Mouse (Mus musculus) cortical plate, adult 2 months (tissue): ENCODE results near the gene Asns. TPM values are rescaled to one million over a fixed set of nuclear protein-coding genes. Genes with fewer than 3 reads are reported as not detected.
A peak's percentile ranks its signal among the peaks of the same experiment; 100 is the strongest.

Experiments used
- H3K27ac ChIP-seq: fragments of 200-500 bp; 2 replicates; pipeline ENCODE4 v1.5.1; 2012; ENCODE audit warnings: low read length, control low read depth, inconsistent platforms; ENCODE audit not compliant: insufficient read depth
- H3K4me1 ChIP-seq: fragments of 200-500 bp; 2 replicates; pipeline ENCODE4 v1.6.1; 2011; ENCODE audit warnings: low read length; ENCODE audit not compliant: control insufficient read depth, insufficient read depth
- H3K4me3 ChIP-seq: fragments of 200-500 bp; 2 replicates; pipeline ENCODE4 v1.5.1; 2011; ENCODE audit warnings: mild to moderate bottlenecking, low read length, control low read depth; ENCODE audit not compliant: insufficient read depth
- CTCF ChIP-seq: fragments of 200-500 bp; IDR thresholded peaks from 2 replicates; pipeline ENCODE4 v1.5.1; 2011; ENCODE audit warnings: mild to moderate bottlenecking, control low read depth, low read length; ENCODE audit not compliant: insufficient read depth; ENCODE audit errors: extremely low read depth
- POLR2A ChIP-seq: fragments of 200-500 bp; IDR thresholded peaks from 2 replicates; pipeline ENCODE4 v1.6.1; 2011; ENCODE audit warnings: mild to moderate bottlenecking, low read length, control low read depth; ENCODE audit not compliant: insufficient read depth; ENCODE audit errors: extremely low read depth
- polyA plus RNA-seq: library from polyadenylated mRNA; depleted of rRNA; stranded (reverse); fragments of >200 nt; gene quantifications from 2 replicates; pipeline ENCODE4 v1.2.3, GENCODE M21; 2012

The Asns gene
- polyA plus RNA-seq, 1 experiment: 88.9 TPM

GRCm38 (mm10) chr6:7711837-7712330 lies 18.8 kb upstream of the Asns start:
- Histone ChIP-seq H3K4me1 (no peaks in the 10 kb centered on the region), H3K4me3 (no peak overlapping the region), H3K27ac (no peak overlapping the region)
- TF ChIP-seq CTCF (no peak), POLR2A (no peak)

- no peaks in the 10 kb centered on the region for H3K4me1 ChIP-seq
- TF ChIP-seq POLR2A (no peak), CTCF (no peak)
- no peak overlapping the region for H3K4me3 ChIP-seq
- H3K27ac ChIP-seq: no peak overlapping the region
These were observed 15.2 kb upstream of the Asns start for GRCm38 (mm10) chr6:7708246-7708645.

GRCm38 (mm10) chr6:7706796-7707195 lies 13.7 kb upstream of the Asns start:
- H3K4me3 ChIP-seq: no peak overlapping the region
- no peak overlapping the region for H3K27ac ChIP-seq
- no peak for TF ChIP-seq POLR2A
- no peak for TF ChIP-seq CTCF
- no peaks in the 10 kb centered on the region for H3K4me1 ChIP-seq

GRCm38 (mm10) chr6:7697999-7698699 lies 5.1 kb upstream of the Asns start:
- TF ChIP-seq CTCF (no peak), POLR2A (no peak)

GRCm38 (mm10) chr6:7697077-7697643 lies 4.1 kb upstream of the Asns start:
- H3K27ac ChIP-seq: no peak overlapping the region
- no peak overlapping the region for H3K4me3 ChIP-seq

More at GRCm38 (mm10) chr6:7697999-7698699, 5.1 kb upstream of the Asns start:
- H3K4me1 ChIP-seq: no peaks in the 10 kb centered on the region
- H3K27ac ChIP-seq: no peak overlapping the region
- H3K4me3 ChIP-seq: no peak overlapping the region

GRCm38 (mm10) chr6:7696641-7697040 lies 3.6 kb upstream of the Asns start:
- Histone ChIP-seq H3K4me1 (no peaks in the 10 kb centered on the region), H3K4me3 (no peak overlapping the region), H3K27ac (no peak overlapping the region)
- TF ChIP-seq POLR2A: no peak
- no peak for TF ChIP-seq CTCF

More at GRCm38 (mm10) chr6:7697077-7697643, 4.1 kb upstream of the Asns start:
- H3K4me1 ChIP-seq: no peaks in the 10 kb centered on the region
- TF ChIP-seq POLR2A (no peak), CTCF (no peak)

- no peaks in the 10 kb centered on the region for H3K4me1 ChIP-seq
- TF ChIP-seq CTCF (no peak), POLR2A (no peak)
- no peak overlapping the region for H3K4me3 ChIP-seq
- no peak overlapping the region for H3K27ac ChIP-seq
These were observed 2.8 kb upstream of the Asns start for GRCm38 (mm10) chr6:7695901-7696300.

- Histone ChIP-seq H3K27ac (no peak overlapping the region), H3K4me3 (peak overlapping the region; percentile 79; the same call in 1 of the 2 replicates), H3K4me1 (no peaks in the 10 kb centered on the region)
- TF ChIP-seq POLR2A (no peak), CTCF (no peak)
These were observed 612 bp upstream of the Asns start for GRCm38 (mm10) chr6:7693666-7694065.

- Histone ChIP-seq H3K4me3 (peak overlapping the region; percentile 79), H3K4me1 (no peaks in the 10 kb centered on the region), H3K27ac (no peak overlapping the region)
- TF ChIP-seq POLR2A (no peak), CTCF (no peak)
These were observed 603 bp downstream of the Asns start for GRCm38 (mm10) chr6:7692451-7692850.

GRCm38 (mm10) chr6:7692037-7692436 lies 1.0 kb downstream of the Asns start:
- TF ChIP-seq CTCF (no peak), POLR2A (no peak)
- H3K4me3 ChIP-seq: peak overlapping the region; percentile 79; the same call in 1 of the 2 replicates
- H3K27ac ChIP-seq: no peak overlapping the region
- H3K4me1 ChIP-seq: no peaks in the 10 kb centered on the region
